Mouse (Mus musculus) bone marrow macrophage, adult 2 months (primary cell): Measurements from ENCODE around the gene Lsmem1.

Experiments
- CTCF ChIP-seq: IDR thresholded peaks from 2 replicates; pipeline ENCODE4 v1.5.1; 2012; ENCODE audit warnings: low read depth, mild to moderate bottlenecking, low read length, moderate library complexity
- POLR2A ChIP-seq: IDR thresholded peaks from 2 replicates; pipeline ENCODE4 v1.6.1; 2012; ENCODE audit warnings: mild to moderate bottlenecking, low read depth, low read length, borderline replicate concordance

DNA sequence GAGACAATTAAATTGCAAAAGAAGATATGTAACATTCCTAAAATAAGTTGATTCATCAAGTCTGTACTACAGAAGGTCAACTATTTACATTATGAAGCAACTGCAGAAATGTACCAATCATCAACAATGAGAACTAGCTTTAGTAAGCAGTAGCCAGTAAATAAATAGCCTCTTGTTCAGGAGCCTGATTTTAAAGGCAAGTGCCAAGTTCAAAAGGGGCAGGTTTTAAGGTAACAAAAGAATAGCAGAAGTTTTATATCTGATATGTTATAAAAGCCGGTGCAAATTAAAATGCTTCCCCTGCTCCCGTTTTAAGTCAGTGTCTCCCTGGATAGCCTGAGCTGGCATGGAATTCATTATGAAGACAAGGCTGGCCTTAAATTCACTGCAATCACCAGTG, 18.5 kb upstream of the Lsmem1 start:
- TF ChIP-seq CTCF (no peak), POLR2A (no peak)
